Mouse (Mus musculus): Measurements from ENCODE around the gene Syn3. TPM values are rescaled to one million over a fixed set of nuclear protein-coding genes. Genes with fewer than 3 reads are reported as not detected.
A peak's percentile ranks its signal among the peaks of the same experiment; 100 is the strongest.

Gene Syn3
- total RNA-seq, 1 experiment = 1.5 TPM

- Histone ChIP-seq H3K36me3 (ENCODE audit: control insufficient read depth, insufficient read depth, low read length, poor library complexity, severe bottlenecking) (no peaks in the 10 kb centered on the region), H3K9ac (ENCODE audit: insufficient read depth, low read depth, low read length, poor library complexity, severe bottlenecking) (no peak overlapping the region), H3K27ac (ENCODE audit: insufficient read depth, low read depth, low read length, poor library complexity, severe bottlenecking) (no peak overlapping the region), H3K9me3 (ENCODE audit: control insufficient read depth, insufficient read depth, low read depth, low read length) (no peaks in the 10 kb centered on the region), H3K4me1 (ENCODE audit: control insufficient read depth in 2 of 2, insufficient read depth in 2 of 2, low read length in 2 of 2, poor library complexity in 1 of 2) (no peaks in the 10 kb centered on the region), H3K4me3 (ENCODE audit: insufficient read depth in 1 of 2, low read depth in 1 of 2, low read length in 2 of 2, poor library complexity in 1 of 2, severe bottlenecking in 1 of 2) (no peak overlapping the region)
- DNase-seq (ENCODE audit: low read depth, low spot score) = no peak
- TF ChIP-seq ZC3H11A (IDR thresholded peaks at IDR 0.05; ENCODE audit: borderline replicate concordance, low read depth, low read length) = no peak
- TF ChIP-seq ZNF384 (IDR thresholded peaks at IDR 0.05; ENCODE audit: low read depth, low read length) = no peak
- no peak for TF ChIP-seq MAFK (IDR thresholded peaks at IDR 0.05; ENCODE audit: insufficient read depth, low read depth, low read length)
- no peak for TF ChIP-seq CHD2 (IDR thresholded peaks at IDR 0.05; ENCODE audit: low read depth, low read length)
- no peak for TF ChIP-seq HCFC1 (IDR thresholded peaks at IDR 0.05; ENCODE audit: borderline replicate concordance, insufficient read depth, low read length)
- in situ Hi-C loops (cut with MboI; ENCODE audit: low sequenced_read_pairs in 2 of 2, unreplicated experiment in 2 of 2) = no loop called here
Measured at GRCm38 (mm10) chr10:86359208-86359607, 139.5 kb downstream of the Syn3 start.

- Histone ChIP-seq H3K36me3 (ENCODE audit: control insufficient read depth, insufficient read depth, low read length, poor library complexity, severe bottlenecking) (no peaks in the 10 kb centered on the region), H3K4me1 (ENCODE audit: control insufficient read depth in 2 of 2, insufficient read depth in 2 of 2, low read length in 2 of 2, poor library complexity in 1 of 2) (no peaks in the 10 kb centered on the region), H3K9ac (ENCODE audit: insufficient read depth, low read depth, low read length, poor library complexity, severe bottlenecking) (no peak overlapping the region), H3K4me3 (ENCODE audit: insufficient read depth in 1 of 2, low read depth in 1 of 2, low read length in 2 of 2, poor library complexity in 1 of 2, severe bottlenecking in 1 of 2) (no peak overlapping the region), H3K9me3 (ENCODE audit: control insufficient read depth, insufficient read depth, low read depth, low read length) (no peaks in the 10 kb centered on the region), H3K27ac (ENCODE audit: insufficient read depth, low read depth, low read length, poor library complexity, severe bottlenecking) (no peak overlapping the region)
- in situ Hi-C loops (cut with MboI; ENCODE audit: low sequenced_read_pairs in 2 of 2, unreplicated experiment in 2 of 2) = no loop called here
- no peak for DNase-seq (ENCODE audit: low read depth, low spot score)
- TF ChIP-seq ZC3H11A (IDR thresholded peaks at IDR 0.05; ENCODE audit: borderline replicate concordance, low read depth, low read length) (no peak), CHD2 (IDR thresholded peaks at IDR 0.05; ENCODE audit: low read depth, low read length) (no peak), ZNF384 (IDR thresholded peaks at IDR 0.05; ENCODE audit: low read depth, low read length) (no peak), HCFC1 (IDR thresholded peaks at IDR 0.05; ENCODE audit: borderline replicate concordance, insufficient read depth, low read length) (no peak), MAFK (IDR thresholded peaks at IDR 0.05; ENCODE audit: insufficient read depth, low read depth, low read length) (no peak)
Measured at GRCm38 (mm10) chr10:86358307-86358975, 140.3 kb downstream of the Syn3 start.

DNA sequence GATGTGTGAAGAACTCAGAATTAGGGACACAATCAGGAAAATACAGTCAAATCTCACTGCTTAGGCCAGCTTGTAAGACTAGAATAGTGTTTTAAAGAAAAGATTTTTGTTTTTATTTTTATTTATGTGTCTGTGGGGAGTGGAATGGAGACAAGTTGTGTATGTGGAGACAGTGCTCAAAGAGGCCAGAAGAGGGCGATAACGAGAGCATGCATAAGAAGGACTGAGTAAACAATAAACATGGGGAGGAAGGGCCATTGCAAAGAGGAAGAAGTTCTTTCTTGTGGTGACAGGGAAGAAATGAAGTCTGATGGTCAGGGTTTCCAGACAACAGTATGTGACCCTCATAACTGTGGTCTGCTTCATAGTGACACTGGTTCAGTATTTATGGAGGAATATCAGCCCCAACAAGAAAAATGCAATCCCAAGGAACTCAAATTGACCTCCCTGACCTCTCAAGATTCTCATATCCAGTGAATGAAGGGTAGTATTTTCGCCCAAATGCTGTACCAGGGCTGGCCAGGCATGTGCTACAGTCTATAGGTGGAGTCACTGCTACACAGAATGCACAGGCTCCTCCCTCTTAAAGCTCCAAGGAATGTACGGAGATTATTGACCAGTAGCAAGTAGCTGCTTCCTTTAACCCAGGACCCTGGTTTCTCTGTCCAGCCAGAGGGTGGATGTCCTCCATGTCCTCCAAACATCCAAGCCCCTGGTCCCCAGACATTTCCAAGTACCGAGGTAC is 141.7 kb downstream of the Syn3 start:
- in situ Hi-C loops (cut with MboI; ENCODE audit: low sequenced_read_pairs in 2 of 2, unreplicated experiment in 2 of 2) = no loop called here
- DNase-seq (ENCODE audit: low read depth, low spot score) = peak; percentile 36
- no peak overlapping the region for H3K27ac ChIP-seq (ENCODE audit: insufficient read depth, low read depth, low read length, poor library complexity, severe bottlenecking)

GRCm38 (mm10) chr10:86352521-86352920 is 146.2 kb downstream of the Syn3 start:
- Histone ChIP-seq H3K9ac (ENCODE audit: insufficient read depth, low read depth, low read length, poor library complexity, severe bottlenecking) (no peak overlapping the region), H3K9me3 (ENCODE audit: control insufficient read depth, insufficient read depth, low read depth, low read length) (no peaks in the 10 kb centered on the region), H3K36me3 (ENCODE audit: control insufficient read depth, insufficient read depth, low read length, poor library complexity, severe bottlenecking) (no peaks in the 10 kb centered on the region), H3K4me3 (ENCODE audit: insufficient read depth in 1 of 2, low read depth in 1 of 2, low read length in 2 of 2, poor library complexity in 1 of 2, severe bottlenecking in 1 of 2) (no peak overlapping the region), H3K27ac (ENCODE audit: insufficient read depth, low read depth, low read length, poor library complexity, severe bottlenecking) (no peak overlapping the region), H3K4me1 (ENCODE audit: control insufficient read depth in 2 of 2, insufficient read depth in 2 of 2, low read length in 2 of 2, poor library complexity in 1 of 2) (no peaks in the 10 kb centered on the region)
- no peak for DNase-seq (ENCODE audit: low read depth, low spot score)
- TF ChIP-seq MAFK (IDR thresholded peaks at IDR 0.05; ENCODE audit: insufficient read depth, low read depth, low read length) (no peak), ZC3H11A (IDR thresholded peaks at IDR 0.05; ENCODE audit: borderline replicate concordance, low read depth, low read length) (no peak), HCFC1 (IDR thresholded peaks at IDR 0.05; ENCODE audit: borderline replicate concordance, insufficient read depth, low read length) (no peak), CHD2 (IDR thresholded peaks at IDR 0.05; ENCODE audit: low read depth, low read length) (no peak), ZNF384 (IDR thresholded peaks at IDR 0.05; ENCODE audit: low read depth, low read length) (no peak)
- in situ Hi-C loops (cut with MboI; ENCODE audit: low sequenced_read_pairs in 2 of 2, unreplicated experiment in 2 of 2) = no loop called here

More for the DNA sequence above, 141.7 kb downstream of the Syn3 start:
- Histone ChIP-seq H3K9ac (ENCODE audit: insufficient read depth, low read depth, low read length, poor library complexity, severe bottlenecking) (no peak overlapping the region), H3K4me1 (ENCODE audit: control insufficient read depth in 2 of 2, insufficient read depth in 2 of 2, low read length in 2 of 2, poor library complexity in 1 of 2) (no peaks in the 10 kb centered on the region), H3K9me3 (ENCODE audit: control insufficient read depth, insufficient read depth, low read depth, low read length) (no peaks in the 10 kb centered on the region), H3K36me3 (ENCODE audit: control insufficient read depth, insufficient read depth, low read length, poor library complexity, severe bottlenecking) (no peaks in the 10 kb centered on the region), H3K4me3 (ENCODE audit: insufficient read depth in 1 of 2, low read depth in 1 of 2, low read length in 2 of 2, poor library complexity in 1 of 2, severe bottlenecking in 1 of 2) (no peak overlapping the region)
- no peak for TF ChIP-seq HCFC1 (IDR thresholded peaks at IDR 0.05; ENCODE audit: borderline replicate concordance, insufficient read depth, low read length)
- no peak for TF ChIP-seq CHD2 (IDR thresholded peaks at IDR 0.05; ENCODE audit: low read depth, low read length)
- no peak; the same call in 1 of the 2 replicates for TF ChIP-seq ZC3H11A (IDR thresholded peaks at IDR 0.05; ENCODE audit: borderline replicate concordance, low read depth, low read length)
- TF ChIP-seq ZNF384 (IDR thresholded peaks at IDR 0.05; ENCODE audit: low read depth, low read length) = no peak
- TF ChIP-seq MAFK (IDR thresholded peaks at IDR 0.05; ENCODE audit: insufficient read depth, low read depth, low read length) = no peak
